Mouse (Mus musculus): ENCODE data around the gene Otud5. TPM values are rescaled to one million over a fixed set of nuclear protein-coding genes. Genes with fewer than 3 reads are reported as not detected.

The Otud5 gene
- polyA plus RNA-seq, 1 experiment from 2014 or later, result 32.2 TPM

DNA sequence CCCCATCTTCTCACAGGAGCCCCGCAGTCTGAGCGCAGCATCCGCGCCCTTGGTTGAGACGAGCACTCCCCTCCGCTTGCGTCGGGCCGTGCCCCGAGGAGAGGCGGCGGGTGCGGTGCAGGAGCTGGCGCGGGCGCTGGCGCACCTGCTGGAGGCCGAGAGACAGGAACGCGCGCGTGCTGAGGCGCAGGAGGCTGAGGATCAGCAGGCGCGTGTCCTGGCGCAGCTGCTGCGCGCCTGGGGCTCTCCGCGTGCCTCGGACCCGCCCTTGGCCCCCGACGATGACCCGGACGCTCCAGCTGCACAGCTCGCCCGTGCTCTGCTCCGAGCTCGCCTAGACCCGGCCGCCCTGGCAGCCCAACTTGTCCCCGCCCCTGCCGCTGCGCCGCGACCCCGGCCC is 80.9 kb downstream of the Otud5 start:
- Histone ChIP-seq H3K27me3 (replicated peaks; ENCODE audit: control insufficient read depth, insufficient read depth, low read length) (peaks cover 77% of the 10 kb centered on the region), H3K27ac (ENCODE audit: low read depth, low read length) (no peak overlapping the region), H3K4me1 (replicated peaks; ENCODE audit: control insufficient read depth, insufficient read depth, low read length) (no peaks in the 10 kb centered on the region), H3K9ac (ENCODE audit: low read depth, low read length) (no peak overlapping the region), H3K36me3 (ENCODE audit: control insufficient read depth, insufficient read depth, low read length) (no peaks in the 10 kb centered on the region), H3K4me3 (ENCODE audit: low read depth, low read length) (peak overlapping the region; percentile 31), H3K9me3 (ENCODE audit: control insufficient read depth, low read length) (no peaks in the 10 kb centered on the region), H3K4me2 (peak overlapping the region; percentile 49)
- ATAC-seq (replicated peaks; ENCODE audit: low FRiP score) (no peak), DNase-seq (ENCODE audit: low spot score) (no peak)
- WGBS, result 14% methylated on average over 32 of the region's 48 CpGs

MicroRNAs within 50 kb of the gene (microRNA counts, 519-probe panel; counts per million panel counts)
- 3,356 counts per million, percentile 15 among the panel's probes with 10 or more counts for microRNA mmu-miR-1198

Small RNA genes within 50 kb of the gene (microRNA-seq; reads per million reads assigned to microRNA genes)
- 73.9 reads per million, percentile 46 among the genes with 10 or more reads in this experiment for gene Mir1198 (ENCODE audit: borderline number of aligned reads)

Other genes with a start within 250 kb of the Otud5 start
- gene Ccdc22, start 235.8 kb upstream of the Otud5 start, polyA plus RNA-seq (2014; fragmentation: Nextera tagmentation; extraction: Ambion mirVana), result 32.5 and 35.3 TPM in 2 replicates
- gene Cacna1f, start 234.3 kb upstream of the Otud5 start, polyA plus RNA-seq (2014; fragmentation: Nextera tagmentation; extraction: Ambion mirVana), result 0.03 and 0.08 TPM in 2 replicates
- 0.69 and 0.95 TPM in 2 replicates for gene Syp, start 202.9 kb upstream of the Otud5 start, polyA plus RNA-seq (2014; fragmentation: Nextera tagmentation; extraction: Ambion mirVana)
- 2.7 and 4.0 TPM in 2 replicates for gene Prickle3, start 184.1 kb upstream of the Otud5 start, polyA plus RNA-seq (2014; fragmentation: Nextera tagmentation; extraction: Ambion mirVana)
- gene Plp2, start 170.0 kb upstream of the Otud5 start, polyA plus RNA-seq (2014; fragmentation: Nextera tagmentation; extraction: Ambion mirVana), result 78.2 and 79.5 TPM in 2 replicates
- 0.06 TPM in 1 of 2 replicates, not detected in the other for gene Magix, start 160.1 kb upstream of the Otud5 start, polyA plus RNA-seq (2014; fragmentation: Nextera tagmentation; extraction: Ambion mirVana)
- 30.0 and 33.4 TPM in 2 replicates for gene Gpkow, start 144.2 kb upstream of the Otud5 start, polyA plus RNA-seq (2014; fragmentation: Nextera tagmentation; extraction: Ambion mirVana)
- gene Wdr45, start 127.0 kb upstream of the Otud5 start, polyA plus RNA-seq (2014; fragmentation: Nextera tagmentation; extraction: Ambion mirVana), result 13.7 and 15.2 TPM in 2 replicates
- not detected in 2 replicates for gene Gm45208, start 119.1 kb upstream of the Otud5 start, polyA plus RNA-seq (2014; fragmentation: Nextera tagmentation; extraction: Ambion mirVana)
- gene Praf2, start 112.9 kb upstream of the Otud5 start, polyA plus RNA-seq (2014; fragmentation: Nextera tagmentation; extraction: Ambion mirVana), result 29.8 and 32.0 TPM in 2 replicates
- gene Ccdc120, start 90.5 kb upstream of the Otud5 start, polyA plus RNA-seq (2014; fragmentation: Nextera tagmentation; extraction: Ambion mirVana), result 4.7 and 6.5 TPM in 2 replicates
- 15.9 and 16.0 TPM in 2 replicates for gene Tfe3, start 78.8 kb upstream of the Otud5 start, polyA plus RNA-seq (2014; fragmentation: Nextera tagmentation; extraction: Ambion mirVana)
- gene Gripap1, start 51.6 kb upstream of the Otud5 start, polyA plus RNA-seq (2014; fragmentation: Nextera tagmentation; extraction: Ambion mirVana), result 45.0 and 47.2 TPM in 2 replicates
- 0.84 and 0.94 TPM in 2 replicates for gene Kcnd1, start 19.1 kb upstream of the Otud5 start, polyA plus RNA-seq (2014; fragmentation: Nextera tagmentation; extraction: Ambion mirVana)
- gene Pim2, start 36.9 kb downstream of the Otud5 start, polyA plus RNA-seq (2014; fragmentation: Nextera tagmentation; extraction: Ambion mirVana), result 6.8 and 8.5 TPM in 2 replicates
- 12.5 and 14.4 TPM in 2 replicates for gene Slc35a2, start 42.7 kb downstream of the Otud5 start, polyA plus RNA-seq (2014; fragmentation: Nextera tagmentation; extraction: Ambion mirVana)
- 91.5 and 95.3 TPM in 2 replicates for gene Pqbp1, start 57.9 kb downstream of the Otud5 start, polyA plus RNA-seq (2014; fragmentation: Nextera tagmentation; extraction: Ambion mirVana)
- 153 and 156 TPM in 2 replicates for gene Timm17b, start 58.0 kb downstream of the Otud5 start, polyA plus RNA-seq (2014; fragmentation: Nextera tagmentation; extraction: Ambion mirVana)
- gene Gm10491, start 66.5 kb downstream of the Otud5 start, polyA plus RNA-seq (2014; fragmentation: Nextera tagmentation; extraction: Ambion mirVana), result not detected in 2 replicates
- gene Gm10490, start 68.2 kb downstream of the Otud5 start, polyA plus RNA-seq (2014; fragmentation: Nextera tagmentation; extraction: Ambion mirVana), result not detected in 2 replicates
- 0.56 and 0.67 TPM in 2 replicates for gene Pcsk1n, start 78.5 kb downstream of the Otud5 start, polyA plus RNA-seq (2014; fragmentation: Nextera tagmentation; extraction: Ambion mirVana)
- gene Eras, start 87.2 kb downstream of the Otud5 start, polyA plus RNA-seq (2014; fragmentation: Nextera tagmentation; extraction: Ambion mirVana), result not detected in 2 replicates
- gene Hdac6, start 106.5 kb downstream of the Otud5 start, polyA plus RNA-seq (2014; fragmentation: Nextera tagmentation; extraction: Ambion mirVana), result 21.1 and 22.5 TPM in 2 replicates
- 157 and 162 TPM in 2 replicates for gene Gata1, start 136.7 kb downstream of the Otud5 start, polyA plus RNA-seq (2014; fragmentation: Nextera tagmentation; extraction: Ambion mirVana)
- 0.29 and 0.53 TPM in 2 replicates for gene Glod5, start 177.1 kb downstream of the Otud5 start, polyA plus RNA-seq (2014; fragmentation: Nextera tagmentation; extraction: Ambion mirVana)
- gene Suv39h1, start 233.4 kb downstream of the Otud5 start, polyA plus RNA-seq (2014; fragmentation: Nextera tagmentation; extraction: Ambion mirVana), result 81.5 and 83.6 TPM in 2 replicates
- 6.5 and 6.7 TPM in 2 replicates for gene Was, start 249.1 kb downstream of the Otud5 start, polyA plus RNA-seq (2014; fragmentation: Nextera tagmentation; extraction: Ambion mirVana)